Mouse (Mus musculus) forebrain, embryonic 14.5 days (tissue): ENCODE data around the gene Il27. TPM values are rescaled to one million over a fixed set of nuclear protein-coding genes. Genes with fewer than 3 reads are reported as not detected.

Experiments used
- ATAC-seq: fragments of 200-750 bp; cut with Nextera tagmentation; 2 replicates; pipeline ENCODE4 v1.8.0; 2017; ENCODE audit warnings: mild to moderate bottlenecking, moderate library complexity
- DNase-seq: peaks from one replicate; pipeline ENCODE4 v3.0.0-alpha.2; 2015; ENCODE audit warnings: low spot score
- H3K27ac ChIP-seq: fragments of 300-500 bp; sonication (generic); 2 replicates; pipeline ENCODE4 v1.5.1; 2014; ENCODE audit warnings: low read depth, mild to moderate bottlenecking, control low read depth, low read length, moderate library complexity
- H3K27me3 ChIP-seq: fragments of 300-500 bp; sonication (generic); replicated peaks from 2 replicates; pipeline ENCODE4 v1.6.1; 2014; ENCODE audit warnings: low read length, control low read depth, mixed read lengths; ENCODE audit not compliant: control insufficient read depth, insufficient read depth
- H3K36me3 ChIP-seq: fragments of 300-500 bp; sonication (generic); 2 replicates; pipeline ENCODE4 v1.6.1; 2014; ENCODE audit warnings: low read length, control low read depth; ENCODE audit not compliant: control insufficient read depth, insufficient read depth
- H3K4me1 ChIP-seq: fragments of 300-500 bp; sonication (generic); 2 replicates; pipeline ENCODE4 v1.6.1; 2014; ENCODE audit warnings: antibody characterized with exemption, low read length, control low read depth; ENCODE audit not compliant: control insufficient read depth, insufficient read depth
- H3K4me2 ChIP-seq: fragments of 300-500 bp; sonication (generic); 2 replicates; pipeline ENCODE4 v1.6.1; 2014; ENCODE audit warnings: mild to moderate bottlenecking, control low read depth, low read length
- H3K4me3 ChIP-seq: fragments of 300-500 bp; sonication (generic); 2 replicates; pipeline ENCODE4 v1.5.1; 2014; ENCODE audit warnings: low read depth, low read length, control low read depth
- H3K9ac ChIP-seq: fragments of 300-500 bp; sonication (generic); 2 replicates; pipeline ENCODE4 v1.6.1; 2014; ENCODE audit warnings: mild to moderate bottlenecking, low read length, control low read depth, moderate library complexity
- H3K9me3 ChIP-seq: fragments of 300-500 bp; sonication (generic); replicated peaks from 2 replicates; pipeline ENCODE4 v1.6.1; 2016; ENCODE audit warnings: low read length, control low read depth, mixed read lengths; ENCODE audit not compliant: control insufficient read depth
- WGBS: fragments of 180-500 bp; shearing (Covaris S2); extraction: QIAGEN DNeasy Blood & Tissue Kit; methylation state at CpG from one replicate; pipeline ENCODE4 v1.1.7; 2014; 5-methylcytosine and 5-hydroxymethylcytosine counted together
- polyA plus RNA-seq: library from polyadenylated mRNA; unstranded; fragments of >200 nt; fragmentation: Nextera tagmentation; extraction: Ambion mirVana; gene quantifications from 2 replicates; pipeline ENCODE4 v1.2.1, GENCODE M21; 2014

Gene Il27
- polyA plus RNA-seq, 1 experiment from 2014 or later: not detected

- ATAC-seq: no peak
- H3K4me3 ChIP-seq: no peak overlapping the region
- peak overlapping the region; percentile 40 for H3K9ac ChIP-seq
- no peaks in the 10 kb centered on the region for H3K36me3 ChIP-seq
- no peaks in the 10 kb centered on the region; the same call in 1 of the 2 replicates for H3K27me3 ChIP-seq
- H3K27ac ChIP-seq: no peak overlapping the region
- H3K4me2 ChIP-seq: no peak overlapping the region
- H3K9me3 ChIP-seq: no peaks in the 10 kb centered on the region
- WGBS: 2% methylated on average over 16 of the region's 16 CpGs
- peak; percentile 45 for DNase-seq
- peaks cover under 1% of the 10 kb centered on the region; the same call in 1 of the 2 replicates for H3K4me1 ChIP-seq
These were observed 7.0 kb downstream of the Il27 start for GRCm38 (mm10) chr7:126587779-126588178.

GRCm38 (mm10) chr7:126586839-126587238 is 7.9 kb downstream of the Il27 start:
- Histone ChIP-seq H3K27ac (no peak overlapping the region), H3K4me2 (no peak overlapping the region), H3K9me3 (no peaks in the 10 kb centered on the region), H3K36me3 (no peaks in the 10 kb centered on the region), H3K9ac (no peak overlapping the region), H3K4me3 (no peak overlapping the region), H3K4me1 (peaks cover 4% of the 10 kb centered on the region; the same call in 1 of the 2 replicates), H3K27me3 (no peaks in the 10 kb centered on the region; the same call in 1 of the 2 replicates)
- no peak for ATAC-seq
- WGBS: 69% methylated on average over 8 of the region's 8 CpGs
- no peak for DNase-seq

GRCm38 (mm10) chr7:126585717-126586116 is 9.0 kb downstream of the Il27 start, which contains the start of gene Cln3:
Cln3 (minus strand) TSS chr7:126585817.
- H3K9me3 ChIP-seq: no peaks in the 10 kb centered on the region
- no peak within 1 kb of the TSS for H3K27ac ChIP-seq
- WGBS: 80% methylated on average over 6 of the region's 6 CpGs
- ATAC-seq: no peak
- H3K4me1 ChIP-seq: peaks cover 4% of the 10 kb centered on the region; the same call in 1 of the 2 replicates
- DNase-seq: no peak
- no peaks in the 10 kb centered on the region for H3K36me3 ChIP-seq
- H3K9ac ChIP-seq: no peak within 1 kb of the TSS
- no peak within 1 kb of the TSS for H3K4me3 ChIP-seq
- no peaks in the 10 kb centered on the region; the same call in 1 of the 2 replicates for H3K27me3 ChIP-seq
- H3K4me2 ChIP-seq: no peak within 1 kb of the TSS

- DNase-seq (no peak), ATAC-seq (no peak)
- Histone ChIP-seq H3K4me1 (peaks cover 4% of the 10 kb centered on the region; the same call in 1 of the 2 replicates), H3K9ac (no peak within 1 kb of the TSS), H3K36me3 (no peaks in the 10 kb centered on the region), H3K4me2 (peak within 1 kb of the TSS; percentile 79), H3K9me3 (no peaks in the 10 kb centered on the region), H3K4me3 (peak within 1 kb of the TSS; percentile 49), H3K27me3 (no peaks in the 10 kb centered on the region; the same call in 1 of the 2 replicates), H3K27ac (no peak within 1 kb of the TSS)
- 87% methylated on average over 8 of the region's 8 CpGs for WGBS
These were observed 10.2 kb downstream of the Il27 start, which contains the start of gene Apobr for GRCm38 (mm10) chr7:126584506-126584977. Apobr (plus strand) TSS chr7:126584942.

GRCm38 (mm10) chr7:126583761-126584160 is 11.0 kb downstream of the Il27 start:
- H3K27ac ChIP-seq: no peak overlapping the region
- DNase-seq: no peak
- peak overlapping the region; percentile 49 for H3K4me3 ChIP-seq
- H3K9ac ChIP-seq: peak overlapping the region; percentile 61; the same call in 1 of the 2 replicates
- no peaks in the 10 kb centered on the region for H3K9me3 ChIP-seq
- WGBS: 60% methylated on average over 6 of the region's 6 CpGs
- no peak for ATAC-seq
- no peaks in the 10 kb centered on the region; the same call in 1 of the 2 replicates for H3K27me3 ChIP-seq
- peaks cover 4% of the 10 kb centered on the region; the same call in 1 of the 2 replicates for H3K4me1 ChIP-seq
- peaks cover 2% of the 10 kb centered on the region for H3K36me3 ChIP-seq
- peak overlapping the region; percentile 79 for H3K4me2 ChIP-seq

- peak; percentile 95 for DNase-seq
- H3K4me1 ChIP-seq: peaks cover 4% of the 10 kb centered on the region; the same call in 1 of the 2 replicates
- WGBS: under 1% methylated on average over 22 of the region's 22 CpGs
- H3K9ac ChIP-seq: peak overlapping the region; percentile 61
- H3K4me3 ChIP-seq: peak overlapping the region; percentile 49
- no peaks in the 10 kb centered on the region; the same call in 1 of the 2 replicates for H3K27me3 ChIP-seq
- H3K36me3 ChIP-seq: peaks cover 7% of the 10 kb centered on the region
- peak overlapping the region; percentile 79 for H3K4me2 ChIP-seq
- H3K27ac ChIP-seq: peak overlapping the region; percentile 83
- H3K9me3 ChIP-seq: no peaks in the 10 kb centered on the region
- ATAC-seq: peak; percentile 95
These were observed 11.5 kb downstream of the Il27 start for GRCm38 (mm10) chr7:126583251-126583709.

GRCm38 (mm10) chr7:126582759-126583158 is 12.0 kb downstream of the Il27 start:
- Histone ChIP-seq H3K9me3 (no peaks in the 10 kb centered on the region), H3K9ac (peak overlapping the region; percentile 61), H3K27me3 (no peaks in the 10 kb centered on the region), H3K4me3 (peak overlapping the region; percentile 49), H3K27ac (no peak overlapping the region; the same call in 1 of the 2 replicates), H3K4me1 (peaks cover 4% of the 10 kb centered on the region; the same call in 1 of the 2 replicates), H3K36me3 (peaks cover 8% of the 10 kb centered on the region), H3K4me2 (peak overlapping the region; percentile 79)
- peak; percentile 45 for DNase-seq
- 3% methylated on average over 20 of the region's 20 CpGs for WGBS
- peak; percentile 76 for ATAC-seq

- H3K4me3 ChIP-seq: no peak overlapping the region
- no peak for ATAC-seq
- no peak overlapping the region for H3K9ac ChIP-seq
- peaks cover 11% of the 10 kb centered on the region for H3K36me3 ChIP-seq
- no peak for DNase-seq
- H3K4me1 ChIP-seq: peaks cover 4% of the 10 kb centered on the region; the same call in 1 of the 2 replicates
- no peak overlapping the region for H3K27ac ChIP-seq
- WGBS: 88% methylated on average over 6 of the region's 6 CpGs
- no peak overlapping the region for H3K4me2 ChIP-seq
- no peaks in the 10 kb centered on the region for H3K27me3 ChIP-seq
- no peaks in the 10 kb centered on the region for H3K9me3 ChIP-seq
These were observed 13.1 kb downstream of the Il27 start for GRCm38 (mm10) chr7:126581661-126582060.

GRCm38 (mm10) chr7:126579172-126579571 is 15.6 kb downstream of the Il27 start:
- no peak for ATAC-seq
- H3K4me2 ChIP-seq: no peak overlapping the region
- no peaks in the 10 kb centered on the region for H3K27me3 ChIP-seq
- peaks cover 18% of the 10 kb centered on the region for H3K36me3 ChIP-seq
- H3K27ac ChIP-seq: no peak overlapping the region
- peak; percentile 16 for DNase-seq
- H3K4me1 ChIP-seq: peaks cover 4% of the 10 kb centered on the region; the same call in 1 of the 2 replicates
- no peak overlapping the region for H3K4me3 ChIP-seq
- no peak overlapping the region for H3K9ac ChIP-seq
- WGBS: 62% methylated on average over 8 of the region's 8 CpGs
- no peaks in the 10 kb centered on the region for H3K9me3 ChIP-seq
